Mouse (Mus musculus): ENCODE results near the gene Majin. TPM values are rescaled to one million over a fixed set of nuclear protein-coding genes. Genes with fewer than 3 reads are reported as not detected.

The Majin gene
- polyA plus RNA-seq, 1 experiment from 2014 or later = not detected

DNA sequence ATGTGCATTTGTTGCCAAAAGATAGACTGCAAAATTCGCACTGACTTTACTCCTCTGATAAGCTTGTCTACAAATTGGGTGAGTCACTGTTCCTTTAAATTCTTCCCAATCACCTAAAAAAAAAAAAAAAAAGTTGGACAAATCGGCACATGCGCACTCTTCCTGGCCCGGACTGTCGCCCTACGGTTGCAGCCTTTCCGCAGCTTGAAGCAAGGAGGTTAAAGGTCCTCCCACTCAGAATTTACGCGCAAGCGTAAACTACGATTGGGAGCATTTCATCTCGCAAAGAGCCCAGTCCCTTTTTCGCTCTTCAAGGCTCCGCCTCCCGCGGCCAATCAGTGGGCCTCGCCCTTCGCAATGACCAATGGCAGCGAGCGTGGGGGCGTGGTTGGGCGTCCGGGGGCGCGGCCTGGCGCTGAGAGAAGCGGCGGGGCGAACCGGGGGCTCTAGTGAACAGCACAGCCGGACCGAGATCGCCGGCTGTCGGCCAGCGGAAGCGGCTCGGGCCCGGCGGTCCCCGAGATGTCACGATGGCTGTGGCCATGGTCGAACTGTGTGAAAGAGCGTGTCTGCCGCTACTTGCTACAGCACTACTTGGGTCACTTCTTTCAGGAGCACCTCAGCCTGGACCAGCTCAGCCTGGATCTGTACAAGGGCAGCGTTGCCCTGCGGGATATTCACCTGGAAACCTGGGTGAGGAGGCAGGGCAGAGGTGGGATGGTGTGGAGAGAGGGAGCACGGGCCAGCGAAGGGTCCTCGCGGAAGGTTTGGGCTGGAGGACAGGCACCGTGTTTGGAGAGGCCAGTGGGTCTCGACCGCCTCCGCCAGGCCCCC lies 57.3 kb downstream of the Majin start, which contains the start of gene Atg2a:
Gene Atg2a (plus strand): TSS at position 395 of the 834 bp plus-strand sequence.
- Histone ChIP-seq H3K4me1 (replicated peaks) (peaks cover 9% of the 10 kb centered on the region), H3K27ac (peak within 1 kb of the TSS; percentile 74), H3K4me3 (replicated peaks) (peak within 1 kb of the TSS; percentile 86), H3K4me2 (peak within 1 kb of the TSS; percentile 92), H3K9ac (replicated peaks) (peak within 1 kb of the TSS; percentile 87), H3K27me3 (no peaks in the 10 kb centered on the region), H3K36me3 (peaks cover 30% of the 10 kb centered on the region), H3K9me3 (no peaks in the 10 kb centered on the region)
- peak; percentile 90 for ATAC-seq (ENCODE audit: insufficient number of reproducible peaks, insufficient read depth, low FRiP score, low TSS enrichment, low read depth)
- under 1% methylated on average over 55 of the region's 55 CpGs for WGBS

DNA sequence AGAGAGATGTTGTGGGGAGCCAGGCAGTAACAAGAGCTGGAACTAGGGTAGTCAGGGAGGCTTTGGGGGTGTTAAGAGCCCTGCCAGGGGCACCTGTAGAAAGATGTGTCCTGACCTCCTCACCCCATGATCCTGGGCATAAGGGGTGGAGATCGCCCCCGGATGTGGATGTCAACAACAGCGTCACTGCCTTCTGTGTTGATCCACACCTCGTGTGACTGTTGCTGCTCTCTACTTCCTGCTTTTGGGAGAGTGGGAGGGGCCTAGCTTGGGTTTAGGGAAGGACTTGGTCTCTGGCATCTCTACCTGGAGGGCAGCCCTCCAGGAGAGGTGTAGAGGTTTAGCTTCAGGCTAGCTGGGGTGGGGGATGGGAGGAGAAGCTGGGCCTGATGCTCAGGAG lies 58.1 kb downstream of the Majin start:
- peak overlapping the region; percentile 87 for H3K9ac ChIP-seq (replicated peaks)
- peak overlapping the region; percentile 74; the same call in 1 of the 2 replicates for H3K27ac ChIP-seq
- peak overlapping the region; percentile 92 for H3K4me2 ChIP-seq
- H3K4me3 ChIP-seq (replicated peaks) = peak overlapping the region; percentile 86
- H3K27me3 ChIP-seq = no peaks in the 10 kb centered on the region
- 1% methylated on average over 4 of the region's 4 CpGs for WGBS
- H3K9me3 ChIP-seq = no peaks in the 10 kb centered on the region
- H3K4me1 ChIP-seq (replicated peaks) = peaks cover 8% of the 10 kb centered on the region
- ATAC-seq (ENCODE audit: insufficient number of reproducible peaks, insufficient read depth, low FRiP score, low TSS enrichment, low read depth) = 0 out of 2 replicates have a peak, but pooled peaks have one; percentile 21
- peaks cover 38% of the 10 kb centered on the region for H3K36me3 ChIP-seq

DNA sequence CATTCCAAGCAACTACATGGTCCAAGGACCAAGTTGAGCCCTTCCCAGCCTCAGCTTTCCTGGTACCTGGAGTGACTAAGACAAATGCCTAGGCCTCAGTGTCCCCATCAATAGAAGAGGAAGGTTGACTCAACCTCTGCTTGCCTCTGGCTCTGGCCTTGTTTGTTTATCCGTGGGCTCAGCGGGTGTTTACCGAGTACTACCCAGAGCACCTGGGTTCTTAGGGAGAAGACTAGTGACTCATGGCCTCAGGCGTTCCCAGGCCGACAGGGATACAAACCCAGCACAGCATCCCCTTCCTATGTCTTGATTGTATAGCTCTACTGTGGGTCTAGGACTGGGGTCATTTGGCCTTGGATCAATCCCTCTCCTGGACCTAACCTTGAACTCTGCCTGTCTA lies 59.0 kb downstream of the Majin start:
- no peaks in the 10 kb centered on the region for H3K27me3 ChIP-seq
- H3K36me3 ChIP-seq = peaks cover 48% of the 10 kb centered on the region
- 0 out of 2 replicates have a peak overlapping the region, but pooled peaks have one; percentile 92 for H3K4me2 ChIP-seq
- H3K27ac ChIP-seq = no peak overlapping the region
- no peak overlapping the region for H3K9ac ChIP-seq (replicated peaks)
- H3K4me3 ChIP-seq (replicated peaks) = no peak overlapping the region
- no peaks in the 10 kb centered on the region for H3K9me3 ChIP-seq
- ATAC-seq (ENCODE audit: insufficient number of reproducible peaks, insufficient read depth, low FRiP score, low TSS enrichment, low read depth) = no peak
- WGBS = 85% methylated on average over 5 of the region's 5 CpGs
- H3K4me1 ChIP-seq (replicated peaks) = peaks cover 8% of the 10 kb centered on the region

DNA sequence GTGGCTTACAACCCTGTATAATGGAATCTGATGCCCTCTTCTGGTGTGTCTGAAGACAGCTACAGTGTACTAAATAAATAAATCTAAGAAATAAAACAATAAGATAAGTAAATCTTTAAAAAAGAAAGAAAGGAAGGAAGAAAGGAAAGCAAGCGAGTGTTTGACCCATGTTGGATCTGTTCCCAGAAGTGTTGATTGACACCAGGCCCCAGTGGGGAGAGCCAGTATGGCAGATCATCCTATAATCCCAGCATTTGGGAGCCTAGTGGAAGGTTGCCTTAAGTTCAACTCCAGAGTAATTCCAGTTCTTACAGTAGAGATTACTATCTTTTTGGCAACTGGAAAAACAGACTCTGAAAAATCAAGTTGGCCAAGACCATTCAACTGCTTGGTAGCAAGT lies 61.6 kb downstream of the Majin start:
- no peak for ATAC-seq (ENCODE audit: insufficient number of reproducible peaks, insufficient read depth, low FRiP score, low TSS enrichment, low read depth)
- Histone ChIP-seq H3K9ac (replicated peaks) (no peak overlapping the region), H3K27ac (no peak overlapping the region), H3K4me2 (no peak overlapping the region), H3K36me3 (peaks cover 63% of the 10 kb centered on the region), H3K9me3 (no peaks in the 10 kb centered on the region), H3K4me3 (replicated peaks) (no peak overlapping the region), H3K27me3 (no peaks in the 10 kb centered on the region), H3K4me1 (replicated peaks) (peaks cover 8% of the 10 kb centered on the region)
- 89% methylated on average over 1 of the region's 1 CpGs for WGBS

DNA sequence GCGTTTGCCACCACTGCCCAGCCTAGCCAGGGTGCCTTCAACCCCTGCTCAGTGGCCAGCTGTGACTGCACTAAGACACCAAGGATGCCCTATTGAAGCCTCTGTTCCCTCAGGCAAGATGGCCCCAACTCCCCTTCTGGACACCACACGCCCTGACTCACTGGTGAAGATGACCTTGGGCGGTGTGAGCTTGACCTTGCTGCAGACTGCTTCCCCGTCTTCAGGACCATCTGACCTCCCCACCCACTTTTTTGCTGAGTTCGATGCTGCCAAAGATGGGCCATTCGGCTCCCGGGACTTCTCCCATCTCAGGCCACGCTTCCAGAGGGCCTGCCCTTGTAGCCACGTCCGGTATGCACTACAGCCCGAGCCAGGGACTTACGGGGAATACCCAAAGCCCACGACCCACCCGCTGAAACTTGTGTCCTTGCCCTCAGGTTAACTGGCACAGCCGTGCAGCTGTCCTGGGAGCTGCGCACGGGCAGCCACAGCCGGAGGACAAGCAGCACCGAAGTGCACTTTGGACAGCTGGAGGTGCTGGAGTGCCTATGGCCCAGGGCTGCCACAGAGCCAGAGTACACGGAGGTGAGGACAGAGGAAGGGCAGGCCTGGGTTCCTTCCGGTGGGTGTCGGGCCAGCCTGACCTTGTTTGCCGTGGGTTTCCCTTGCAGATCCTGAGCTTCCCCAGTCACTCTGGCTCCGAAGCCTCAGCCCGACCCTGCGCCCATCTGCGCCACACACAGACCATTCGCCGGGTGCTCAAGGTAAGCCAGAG lies 63.5 kb downstream of the Majin start:
- H3K4me3 ChIP-seq (replicated peaks) = no peak overlapping the region
- H3K27ac ChIP-seq = no peak overlapping the region
- peaks cover under 1% of the 10 kb centered on the region; the same call in 1 of the 2 replicates for H3K4me1 ChIP-seq (replicated peaks)
- H3K36me3 ChIP-seq = peaks cover 82% of the 10 kb centered on the region
- 0 out of 2 replicates have a peak overlapping the region, but pooled peaks have one; percentile 12 for H3K9ac ChIP-seq (replicated peaks)
- no peak overlapping the region for H3K4me2 ChIP-seq
- ATAC-seq (ENCODE audit: insufficient number of reproducible peaks, insufficient read depth, low FRiP score, low TSS enrichment, low read depth) = no peak
- H3K9me3 ChIP-seq = no peaks in the 10 kb centered on the region
- WGBS = 94% methylated on average over 29 of the region's 29 CpGs
- no peaks in the 10 kb centered on the region for H3K27me3 ChIP-seq

DNA sequence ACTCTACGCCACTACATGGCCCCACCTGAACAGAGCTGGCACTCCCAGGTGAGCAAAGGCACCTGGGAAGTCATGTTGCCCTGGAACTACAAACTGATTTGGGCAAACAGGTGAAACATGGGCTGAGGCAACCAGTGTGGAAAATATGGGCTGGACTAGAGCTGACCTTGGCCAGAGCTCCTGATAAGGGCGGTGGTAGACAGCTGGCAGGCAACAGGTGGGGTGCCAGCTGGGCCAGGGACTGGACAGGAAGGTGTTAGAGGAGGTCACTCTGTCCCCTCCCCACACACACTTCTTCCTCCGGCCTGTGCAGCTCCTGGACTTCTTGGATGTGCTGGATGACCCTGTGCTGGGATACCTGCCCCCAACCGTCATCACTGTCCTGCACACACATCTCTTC lies 68.8 kb downstream of the Majin start:
- peaks cover 90% of the 10 kb centered on the region for H3K36me3 ChIP-seq
- ATAC-seq (ENCODE audit: insufficient number of reproducible peaks, insufficient read depth, low FRiP score, low TSS enrichment, low read depth) = no peak

DNA sequence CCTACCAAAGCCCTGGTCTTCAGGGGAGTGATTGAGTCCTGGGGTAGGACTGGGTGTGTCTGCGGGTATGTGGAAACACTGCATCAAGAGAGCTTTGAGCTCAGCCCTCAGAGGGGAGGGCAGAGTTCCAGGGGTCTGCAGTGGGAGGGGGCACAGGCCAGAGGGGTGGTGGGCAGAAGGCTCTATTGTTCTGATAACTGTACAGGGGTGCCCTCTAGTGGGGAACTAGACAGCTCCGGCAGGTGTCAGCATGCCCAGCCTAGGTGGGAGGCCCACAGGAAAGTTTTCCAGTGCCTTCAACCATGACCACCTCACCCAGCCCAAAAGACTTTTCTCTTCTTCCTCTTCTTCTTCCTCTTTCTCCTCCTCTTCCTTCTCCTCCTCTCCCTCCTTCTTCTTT lies 76.2 kb downstream of the Majin start:
- H3K4me3 ChIP-seq (replicated peaks) = no peak overlapping the region
- H3K27ac ChIP-seq = no peak overlapping the region
- ATAC-seq (ENCODE audit: insufficient number of reproducible peaks, insufficient read depth, low FRiP score, low TSS enrichment, low read depth) = no peak
- 68% methylated on average over 2 of the region's 2 CpGs for WGBS
- H3K27me3 ChIP-seq = no peaks in the 10 kb centered on the region
- H3K4me1 ChIP-seq (replicated peaks) = no peaks in the 10 kb centered on the region
- no peak overlapping the region for H3K9ac ChIP-seq (replicated peaks)
- no peak overlapping the region for H3K4me2 ChIP-seq
- H3K9me3 ChIP-seq = peaks cover 7% of the 10 kb centered on the region
- H3K36me3 ChIP-seq = peaks cover 77% of the 10 kb centered on the region

More for the DNA sequence above, 68.8 kb downstream of the Majin start:
- Histone ChIP-seq H3K4me1 (replicated peaks) (no peaks in the 10 kb centered on the region), H3K9ac (replicated peaks) (0 out of 2 replicates have a peak overlapping the region, but pooled peaks have one; percentile 2), H3K9me3 (no peaks in the 10 kb centered on the region), H3K4me3 (replicated peaks) (no peak overlapping the region), H3K4me2 (no peak overlapping the region), H3K27ac (no peak overlapping the region), H3K27me3 (no peaks in the 10 kb centered on the region)
- WGBS = 94% methylated on average over 4 of the region's 4 CpGs

DNA sequence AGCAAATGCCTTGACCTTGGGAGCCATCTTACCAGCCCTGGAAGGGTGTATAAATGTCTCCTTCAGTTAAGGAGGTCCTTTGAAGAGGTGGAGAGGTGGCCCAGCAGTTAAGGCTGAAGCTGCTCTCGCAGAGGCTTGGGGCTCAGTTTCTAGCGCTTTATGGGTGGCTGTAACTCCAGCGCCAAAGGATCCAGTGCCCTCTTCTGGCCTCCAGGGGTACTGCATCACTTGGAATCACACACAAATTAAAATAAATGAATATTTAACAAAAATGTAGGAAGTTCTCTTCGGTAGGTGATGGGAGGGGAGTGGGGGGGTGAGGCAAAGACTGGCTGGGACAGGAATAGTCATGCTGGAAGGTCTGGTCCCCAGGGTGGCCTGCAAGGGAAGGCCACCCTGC lies 76.8 kb downstream of the Majin start:
- no peak overlapping the region for H3K27ac ChIP-seq
- 86% methylated on average over 4 of the region's 4 CpGs for WGBS
- no peak for ATAC-seq (ENCODE audit: insufficient number of reproducible peaks, insufficient read depth, low FRiP score, low TSS enrichment, low read depth)
- H3K4me3 ChIP-seq (replicated peaks) = no peak overlapping the region
- no peak overlapping the region for H3K9ac ChIP-seq (replicated peaks)
- peaks cover 72% of the 10 kb centered on the region for H3K36me3 ChIP-seq
- no peaks in the 10 kb centered on the region for H3K27me3 ChIP-seq
- no peaks in the 10 kb centered on the region for H3K4me1 ChIP-seq (replicated peaks)
- no peak overlapping the region for H3K4me2 ChIP-seq
- H3K9me3 ChIP-seq = peaks cover 7% of the 10 kb centered on the region

DNA sequence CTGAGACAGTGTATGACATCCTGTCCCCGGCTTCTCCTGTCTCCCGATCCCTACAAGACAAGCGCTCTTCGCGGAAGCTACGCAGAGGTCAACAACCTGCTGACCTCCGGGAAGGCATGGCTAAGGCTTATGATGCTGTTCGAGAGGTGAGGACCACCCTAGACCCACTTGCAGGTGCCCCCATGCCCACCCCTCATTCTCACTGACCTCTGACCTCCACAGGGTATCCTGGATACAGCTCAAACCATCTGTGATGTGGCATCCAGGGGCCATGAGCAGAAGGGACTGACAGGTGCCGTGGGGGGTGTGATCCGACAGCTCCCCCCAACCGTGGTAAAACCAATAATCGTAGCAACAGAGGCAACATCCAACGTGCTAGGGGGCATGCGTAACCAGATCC lies 77.2 kb downstream of the Majin start:
- H3K36me3 ChIP-seq = peaks cover 68% of the 10 kb centered on the region
- 92% methylated on average over 14 of the region's 14 CpGs for WGBS
- no peak for ATAC-seq (ENCODE audit: insufficient number of reproducible peaks, insufficient read depth, low FRiP score, low TSS enrichment, low read depth)

DNA sequence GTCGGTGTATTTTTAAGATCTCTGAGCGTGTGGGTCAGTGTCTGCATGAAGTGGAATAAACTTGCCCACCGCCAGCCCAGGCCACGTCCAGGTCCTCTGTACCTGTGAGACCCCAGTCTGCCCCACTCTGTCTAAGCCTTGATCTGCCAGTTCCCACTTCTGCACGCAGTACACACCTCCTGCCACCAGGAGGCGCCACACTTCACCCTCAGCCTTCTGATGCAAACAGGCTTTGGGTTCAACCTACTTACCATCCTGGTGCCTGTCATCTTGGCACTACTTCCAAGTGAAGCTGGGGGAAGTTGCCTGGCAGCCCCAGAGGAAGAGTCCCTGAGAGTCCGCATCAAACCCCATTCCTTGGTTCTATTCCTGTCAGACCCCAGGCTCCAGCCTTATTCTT lies 78.0 kb downstream of the Majin start:
- no peak overlapping the region for H3K9ac ChIP-seq (replicated peaks)
- peaks cover 59% of the 10 kb centered on the region for H3K36me3 ChIP-seq
- no peak overlapping the region for H3K4me3 ChIP-seq (replicated peaks)
- H3K9me3 ChIP-seq = peaks cover 7% of the 10 kb centered on the region
- no peak overlapping the region for H3K4me2 ChIP-seq
- H3K27ac ChIP-seq = no peak overlapping the region
- ATAC-seq (ENCODE audit: insufficient number of reproducible peaks, insufficient read depth, low FRiP score, low TSS enrichment, low read depth) = no peak
- 63% methylated on average over 7 of the region's 7 CpGs for WGBS
- no peaks in the 10 kb centered on the region for H3K4me1 ChIP-seq (replicated peaks)
- H3K27me3 ChIP-seq = no peaks in the 10 kb centered on the region

More for the DNA sequence above, 77.2 kb downstream of the Majin start:
- no peak overlapping the region for H3K9ac ChIP-seq (replicated peaks)
- no peak overlapping the region for H3K4me3 ChIP-seq (replicated peaks)
- peaks cover 7% of the 10 kb centered on the region for H3K9me3 ChIP-seq
- no peak overlapping the region for H3K27ac ChIP-seq
- H3K4me1 ChIP-seq (replicated peaks) = no peaks in the 10 kb centered on the region
- no peak overlapping the region for H3K4me2 ChIP-seq
- no peaks in the 10 kb centered on the region for H3K27me3 ChIP-seq

DNA sequence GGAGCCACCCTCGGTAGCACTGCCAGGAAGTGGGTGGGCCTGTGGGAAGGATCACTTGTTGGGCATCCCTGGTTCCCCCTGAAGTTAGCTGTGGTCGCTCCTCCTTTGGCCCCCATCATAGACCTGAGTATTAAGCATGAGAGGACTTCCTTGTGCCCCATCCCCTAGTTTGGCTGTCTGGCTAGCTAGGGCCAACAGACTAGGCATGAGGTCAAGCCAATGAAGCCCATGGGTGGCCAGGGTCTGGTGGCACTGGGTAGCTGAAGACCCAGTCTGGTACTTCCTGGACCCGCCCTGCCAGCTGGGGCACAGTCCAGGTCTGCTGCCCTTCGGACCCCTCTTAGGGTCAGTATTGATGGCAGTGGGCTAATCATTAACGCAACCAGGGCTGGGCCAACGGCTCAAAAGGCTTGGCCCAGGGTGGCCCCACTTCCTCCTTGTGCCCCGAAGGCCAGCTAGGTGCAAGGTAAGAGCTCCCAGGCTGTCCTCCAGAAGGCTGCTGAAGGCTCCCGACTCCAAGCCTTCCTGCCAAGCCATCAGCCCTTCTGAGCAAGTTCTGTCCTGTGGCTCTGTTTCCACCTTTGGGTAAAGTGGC lies 78.7 kb downstream of the Majin start:
- 91% methylated on average over 8 of the region's 8 CpGs for WGBS
- Histone ChIP-seq H3K9ac (replicated peaks) (no peak overlapping the region; the same call in 1 of the 2 replicates), H3K27ac (no peak overlapping the region), H3K4me1 (replicated peaks) (peaks cover 5% of the 10 kb centered on the region), H3K27me3 (no peaks in the 10 kb centered on the region), H3K36me3 (peaks cover 52% of the 10 kb centered on the region), H3K4me2 (no peak overlapping the region), H3K4me3 (replicated peaks) (no peak overlapping the region), H3K9me3 (peaks cover 7% of the 10 kb centered on the region)
- no peak for ATAC-seq (ENCODE audit: insufficient number of reproducible peaks, insufficient read depth, low FRiP score, low TSS enrichment, low read depth)
